Mouse (Mus musculus) small intestine, adult 2 months (tissue): ENCODE data around the gene Cd2. TPM values are rescaled to one million over a fixed set of nuclear protein-coding genes. Genes with fewer than 3 reads are reported as not detected.

Experiments
- H3K27ac ChIP-seq: fragments of 200-500 bp; 2 replicates; pipeline ENCODE4 v1.5.1; 2012; ENCODE audit warnings: low read depth, low read length, control low read depth, inconsistent platforms; ENCODE audit not compliant: insufficient read depth
- H3K27me3 ChIP-seq: fragments of 200-500 bp; 2 replicates; pipeline ENCODE4 v1.6.1; 2012; ENCODE audit warnings: mild to moderate bottlenecking, moderate library complexity, low read length, inconsistent platforms; ENCODE audit not compliant: control insufficient read depth, insufficient read depth
- H3K36me3 ChIP-seq: fragments of 200-500 bp; 2 replicates; pipeline ENCODE4 v1.6.1; 2012; ENCODE audit warnings: mild to moderate bottlenecking, low read length, control low read depth, inconsistent platforms; ENCODE audit not compliant: control insufficient read depth, insufficient read depth
- H3K4me1 ChIP-seq: fragments of 200-500 bp; 2 replicates; pipeline ENCODE4 v1.6.1; 2012; ENCODE audit warnings: low read length, inconsistent platforms, mixed read lengths; ENCODE audit not compliant: control insufficient read depth, insufficient read depth, insufficient read length
- H3K4me3 ChIP-seq: fragments of 200-500 bp; 2 replicates; pipeline ENCODE4 v1.5.1; 2012; ENCODE audit warnings: low read depth, mild to moderate bottlenecking, control low read depth, inconsistent platforms, low read length, moderate library complexity
- CTCF ChIP-seq: fragments of 200-500 bp; IDR thresholded peaks from 2 replicates; pipeline ENCODE4 v1.5.1; 2012; ENCODE audit warnings: low read depth, mild to moderate bottlenecking, control low read depth, inconsistent platforms, low read length, moderate library complexity, mixed read lengths; ENCODE audit not compliant: insufficient replicate concordance, insufficient read length; ENCODE audit errors: extremely low read depth
- POLR2A ChIP-seq: fragments of 200-500 bp; IDR thresholded peaks from 2 replicates; pipeline ENCODE4 v1.6.1; 2012; ENCODE audit warnings: low read depth, mild to moderate bottlenecking, control low read depth, inconsistent platforms, low read length, moderate library complexity
- WGBS: fragments of 180-500 bp; shearing (Covaris S2); methylation state at CpG from one replicate; pipeline ENCODE4 v1.1.7; 2018; 5-methylcytosine and 5-hydroxymethylcytosine counted together
- polyA plus RNA-seq: library from polyadenylated mRNA; depleted of rRNA; stranded (reverse); fragments of >200 nt; gene quantifications from 2 replicates; pipeline ENCODE4 v1.2.3, GENCODE M21; 2012

The Cd2 gene
- polyA plus RNA-seq, 1 experiment: 2.1 TPM

DNA sequence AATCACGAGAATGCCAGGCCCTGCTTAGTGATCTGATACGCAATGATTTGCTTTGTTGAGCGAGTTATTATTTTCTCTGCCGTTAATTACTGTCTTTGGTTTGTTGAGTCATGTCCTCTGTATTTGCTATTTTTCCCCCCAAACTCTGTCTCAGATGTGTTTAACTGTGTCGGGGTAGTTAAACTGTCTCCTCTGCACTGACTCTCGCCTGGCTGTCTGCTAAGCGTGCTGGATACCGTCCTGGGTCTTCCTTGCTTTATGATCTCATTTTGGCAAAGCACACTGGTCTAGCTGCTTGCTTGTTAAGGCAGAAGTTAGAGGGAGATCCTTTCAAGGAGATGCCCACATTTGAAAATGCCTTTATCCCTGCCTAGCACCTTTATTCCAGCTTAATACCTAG lies 31.6 kb downstream of the Cd2 start:
- WGBS: 73% methylated on average over 8 of the region's 8 CpGs
- Histone ChIP-seq H3K4me1 (no peaks in the 10 kb centered on the region), H3K4me3 (no peak overlapping the region), H3K36me3 (no peaks in the 10 kb centered on the region), H3K27me3 (no peaks in the 10 kb centered on the region), H3K27ac (no peak overlapping the region)
- TF ChIP-seq POLR2A (no peak), CTCF (no peak)

DNA sequence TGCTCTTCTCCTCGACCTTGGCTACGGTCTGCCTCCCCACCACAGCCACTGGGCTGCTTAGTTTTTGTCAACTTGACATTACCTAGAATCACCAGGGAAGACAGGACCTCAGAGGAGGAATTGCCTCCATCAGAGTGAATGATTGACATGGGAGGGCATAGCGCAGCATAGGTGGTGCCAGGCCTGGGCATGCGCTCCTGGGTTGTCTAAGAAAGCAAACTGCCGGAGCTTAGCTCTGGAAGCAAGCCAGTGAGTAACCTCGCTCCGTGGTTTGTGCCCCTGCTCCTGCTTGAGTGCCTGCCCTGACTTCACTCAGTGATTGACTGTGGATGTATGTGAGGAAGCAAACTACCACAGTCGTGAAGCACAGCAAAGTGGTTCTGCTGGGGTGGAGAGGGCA lies 35.6 kb downstream of the Cd2 start:
- no peak for TF ChIP-seq CTCF
- no peak for TF ChIP-seq POLR2A
- no peak overlapping the region for H3K27ac ChIP-seq
- WGBS: 69% methylated on average over 8 of the region's 8 CpGs
- H3K4me3 ChIP-seq: no peak overlapping the region
- H3K27me3 ChIP-seq: no peaks in the 10 kb centered on the region
- no peaks in the 10 kb centered on the region for H3K4me1 ChIP-seq
- H3K36me3 ChIP-seq: no peaks in the 10 kb centered on the region

DNA sequence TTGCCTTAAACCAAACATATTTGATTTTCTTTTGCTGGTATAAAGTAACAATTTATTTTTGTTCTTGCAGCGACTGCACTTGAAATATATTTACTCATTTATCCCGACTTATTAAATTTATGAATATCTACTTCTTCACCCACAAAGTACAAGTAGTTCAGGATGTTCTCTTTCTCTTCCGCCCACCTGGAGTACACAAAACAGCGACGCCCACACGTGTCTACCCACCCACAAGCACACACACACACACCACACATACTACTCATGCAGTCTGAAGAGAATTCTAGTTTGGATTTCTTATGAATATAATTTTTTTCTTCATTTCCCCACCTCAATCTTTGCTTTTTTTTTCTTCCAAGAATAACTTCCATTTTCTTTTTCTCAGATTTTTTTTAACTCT lies 37.9 kb downstream of the Cd2 start:
- WGBS: 85% methylated on average over 6 of the region's 6 CpGs
- Histone ChIP-seq H3K4me3 (no peak overlapping the region), H3K36me3 (no peaks in the 10 kb centered on the region), H3K4me1 (no peaks in the 10 kb centered on the region), H3K27me3 (no peaks in the 10 kb centered on the region), H3K27ac (no peak overlapping the region)
- TF ChIP-seq POLR2A (no peak), CTCF (no peak)

- 66% methylated on average over 3 of the region's 3 CpGs for WGBS
- H3K36me3 ChIP-seq: no peaks in the 10 kb centered on the region
- H3K4me3 ChIP-seq: no peak overlapping the region
- no peaks in the 10 kb centered on the region for H3K4me1 ChIP-seq
- TF ChIP-seq CTCF (no peak), POLR2A (no peak)
- H3K27me3 ChIP-seq: no peaks in the 10 kb centered on the region
- no peak overlapping the region for H3K27ac ChIP-seq
Observed at GRCm38 (mm10) chr3:101245212-101245611, 42.5 kb downstream of the Cd2 start.

DNA sequence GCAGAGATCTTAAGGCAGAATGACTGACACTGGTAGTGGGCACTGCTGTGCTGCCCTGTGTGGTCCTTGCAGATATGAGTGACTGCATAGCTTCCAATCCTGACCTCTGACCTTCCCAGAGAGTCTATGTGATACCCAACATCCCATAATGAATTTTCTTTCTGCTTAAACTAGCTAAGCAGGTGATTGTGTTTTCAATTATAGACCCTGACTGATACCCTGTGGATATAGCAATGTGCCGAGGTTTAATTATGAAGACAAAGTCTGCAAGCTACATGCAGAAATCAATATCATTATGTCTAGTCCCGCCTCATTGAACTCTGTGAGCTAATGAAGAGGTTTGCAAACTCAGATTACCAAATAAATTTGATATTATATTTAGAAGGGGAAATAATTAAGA lies 44.7 kb downstream of the Cd2 start:
- 75% methylated on average over 2 of the region's 2 CpGs for WGBS
- Histone ChIP-seq H3K36me3 (no peaks in the 10 kb centered on the region), H3K27ac (no peak overlapping the region), H3K4me1 (no peaks in the 10 kb centered on the region), H3K27me3 (no peaks in the 10 kb centered on the region), H3K4me3 (no peak overlapping the region)
- TF ChIP-seq CTCF: no peak
- TF ChIP-seq POLR2A: no peak

DNA sequence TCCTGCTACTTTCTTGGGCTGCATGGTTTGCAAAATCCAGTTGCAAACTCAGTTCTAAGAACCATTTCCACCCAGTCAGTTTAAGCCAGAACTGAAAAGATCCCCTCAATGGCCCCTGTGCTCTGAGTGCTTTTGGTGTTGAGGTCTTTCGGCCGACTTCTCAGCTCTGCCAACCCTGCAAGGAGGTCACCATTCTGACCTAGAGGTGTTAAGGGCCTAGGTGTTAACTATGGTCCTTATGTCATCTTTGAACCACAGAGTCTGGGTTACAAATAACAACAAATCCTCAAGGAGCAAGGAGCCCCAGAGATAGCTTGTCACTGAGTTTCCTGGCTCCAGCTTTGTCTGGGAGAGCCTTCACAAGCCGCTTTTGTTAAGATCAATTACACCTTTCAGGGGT lies 45.9 kb downstream of the Cd2 start:
- Histone ChIP-seq H3K4me1 (no peaks in the 10 kb centered on the region), H3K36me3 (no peaks in the 10 kb centered on the region), H3K27me3 (no peaks in the 10 kb centered on the region), H3K27ac (no peak overlapping the region), H3K4me3 (no peak overlapping the region)
- 86% methylated on average over 3 of the region's 3 CpGs for WGBS
- TF ChIP-seq CTCF (no peak), POLR2A (no peak)

DNA sequence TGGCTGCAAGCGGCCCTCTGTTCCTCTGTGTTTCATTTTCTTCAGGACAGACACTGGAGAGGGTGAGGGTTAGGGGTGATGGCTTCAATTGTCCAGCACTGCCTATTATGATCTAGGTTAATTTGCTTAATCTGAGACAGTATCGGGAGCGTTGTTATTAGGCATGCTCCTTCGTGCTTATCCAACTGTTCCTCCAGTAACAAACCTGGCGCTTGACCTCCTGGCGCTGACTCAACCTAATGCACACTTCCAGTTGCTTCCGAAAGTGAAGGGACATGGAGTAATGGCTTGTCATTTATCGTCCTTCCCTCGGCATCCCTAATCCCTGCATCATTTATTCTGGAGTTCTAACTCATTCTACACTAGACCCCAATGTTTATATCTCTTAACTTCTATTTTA lies 46.9 kb downstream of the Cd2 start:
- TF ChIP-seq POLR2A (no peak), CTCF (no peak)
- 81% methylated on average over 9 of the region's 9 CpGs for WGBS
- no peaks in the 10 kb centered on the region for H3K27me3 ChIP-seq
- no peak overlapping the region for H3K27ac ChIP-seq
- no peak overlapping the region for H3K4me3 ChIP-seq
- H3K36me3 ChIP-seq: no peaks in the 10 kb centered on the region
- H3K4me1 ChIP-seq: no peaks in the 10 kb centered on the region

DNA sequence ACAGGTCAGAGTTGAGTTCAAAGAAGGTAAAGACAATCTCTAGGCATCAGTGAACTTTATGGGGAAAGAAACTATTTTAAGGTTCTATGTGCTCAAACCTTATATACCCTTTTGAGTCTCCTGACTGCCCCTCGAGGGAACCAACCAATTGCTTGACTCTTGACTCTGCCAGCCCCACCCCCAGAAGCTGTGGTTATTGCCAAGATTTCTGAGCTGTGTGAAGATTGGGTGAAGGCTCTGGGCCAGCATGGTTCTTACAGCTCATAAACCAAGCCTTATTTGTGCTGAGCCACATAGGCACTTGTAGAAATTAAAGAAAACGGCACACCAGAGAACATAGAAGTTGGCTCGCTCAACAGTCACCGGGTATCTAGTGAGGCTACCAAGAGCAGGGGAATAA lies 48.5 kb downstream of the Cd2 start:
- no peak for TF ChIP-seq POLR2A
- no peak for TF ChIP-seq CTCF
- 78% methylated on average over 4 of the region's 4 CpGs for WGBS
- H3K36me3 ChIP-seq: no peaks in the 10 kb centered on the region
- no peaks in the 10 kb centered on the region for H3K27me3 ChIP-seq
- no peak overlapping the region for H3K27ac ChIP-seq
- H3K4me1 ChIP-seq: no peaks in the 10 kb centered on the region
- no peak overlapping the region for H3K4me3 ChIP-seq
